Mouse (Mus musculus) CD8-positive naive resting alpha-beta T cell, adult 2 months (primary cell): Measurements from ENCODE around the gene Usp45.

Experiments used
- DNase-seq, 2 experiments: peaks; one replicate each; pipeline ENCODE4 v3.0.0; 2022; ENCODE audit warnings: low read depth in 2 of 2, low spot score in 2 of 2

Gene Usp45

DNA sequence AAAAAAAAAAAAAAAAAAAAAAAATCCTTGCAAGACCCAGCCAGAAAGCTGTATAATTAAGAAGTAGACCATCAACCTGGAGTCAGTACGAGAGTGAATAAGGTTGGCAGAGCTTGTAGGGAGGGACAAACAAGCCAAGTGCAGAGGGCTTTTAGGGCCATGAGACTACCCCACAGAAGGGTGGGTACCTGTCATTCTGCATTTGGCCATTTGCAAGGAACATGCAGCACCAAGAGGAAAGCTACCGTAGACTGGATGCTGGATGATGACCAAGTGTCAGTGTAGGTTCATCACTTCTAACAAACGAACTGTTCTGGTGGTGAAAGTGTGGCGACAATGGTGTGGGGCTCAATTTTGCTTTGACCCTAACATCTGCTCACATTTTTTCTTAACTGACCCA is 22.9 kb downstream of the Usp45 start:
- no peak for DNase-seq

DNA sequence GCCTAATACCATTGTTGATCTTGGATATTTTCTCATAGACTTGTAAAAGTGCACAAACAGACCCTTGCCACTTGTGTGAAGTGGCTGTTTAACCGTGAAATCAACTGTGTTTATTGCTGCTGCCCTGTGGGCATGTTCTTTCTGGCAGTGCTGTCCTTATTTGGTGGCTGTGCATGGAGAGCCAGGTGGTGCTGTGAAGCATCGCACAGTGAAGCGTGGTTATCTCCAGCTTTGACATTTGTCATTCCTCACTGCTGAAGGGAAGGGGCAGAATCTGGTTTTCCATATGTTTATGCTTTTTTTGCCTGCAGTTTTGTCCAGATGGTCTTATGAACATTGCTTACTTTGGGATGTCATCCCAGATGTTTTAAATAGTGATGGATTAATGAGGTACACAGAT is 26.7 kb downstream of the Usp45 start:
- no peak for DNase-seq

DNA sequence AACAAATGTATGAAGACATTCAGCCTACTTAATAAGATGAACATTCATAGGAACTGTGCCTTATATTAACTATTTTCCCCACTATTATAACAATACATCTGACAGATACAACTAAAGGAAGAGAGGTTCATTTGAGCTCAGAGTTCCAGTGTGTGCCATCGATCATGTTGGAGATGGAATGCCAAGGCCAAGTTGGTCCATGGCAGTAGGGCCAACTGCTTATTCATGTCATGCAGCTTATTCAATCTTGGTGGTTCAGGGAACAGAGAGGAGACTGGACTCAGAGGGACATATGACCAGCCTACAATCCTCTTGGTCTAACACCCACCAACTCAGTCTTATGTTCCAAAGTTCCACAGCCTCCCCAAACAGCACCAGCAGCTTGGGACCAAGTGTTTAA is 34.1 kb downstream of the Usp45 start:
- DNase-seq: no peak

DNA sequence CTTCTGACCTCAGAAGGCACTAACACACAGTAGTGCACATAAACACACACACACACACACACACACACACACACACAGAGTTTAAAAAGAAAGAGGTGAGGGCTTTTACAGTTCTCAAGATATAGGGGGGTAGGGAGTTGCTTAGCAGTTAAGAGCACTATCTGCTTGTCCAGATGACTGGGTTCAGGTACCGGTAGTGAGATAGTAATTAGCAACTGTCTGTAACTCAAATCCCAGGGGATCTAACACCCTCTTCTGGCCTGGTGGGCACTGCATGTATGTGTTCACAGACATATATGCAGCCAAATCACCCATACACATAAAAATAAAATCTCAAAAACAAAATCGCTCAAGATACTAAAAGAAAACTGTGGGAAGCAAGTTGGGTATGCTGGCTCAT is 34.7 kb downstream of the Usp45 start:
- DNase-seq: no peak

DNA sequence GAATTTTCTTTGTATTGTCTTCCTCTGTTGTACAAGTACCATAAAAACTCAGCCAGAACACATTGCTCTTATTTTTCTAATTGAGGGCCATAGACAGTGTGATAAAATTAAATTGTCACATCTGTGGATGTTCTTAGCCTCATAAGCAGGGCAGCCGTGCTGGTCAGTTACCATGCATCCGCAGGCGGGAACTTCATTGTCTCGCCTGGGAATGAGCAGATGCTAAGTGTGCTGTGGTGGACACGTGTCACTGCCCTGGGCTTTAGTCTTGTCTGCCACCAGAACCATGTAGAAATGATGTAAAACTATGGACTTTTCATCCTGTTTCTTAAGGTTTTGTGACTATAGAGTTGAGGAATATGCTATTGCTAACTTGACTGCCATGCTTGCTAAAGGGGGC is 40.2 kb downstream of the Usp45 start:
- no peak for DNase-seq

DNA sequence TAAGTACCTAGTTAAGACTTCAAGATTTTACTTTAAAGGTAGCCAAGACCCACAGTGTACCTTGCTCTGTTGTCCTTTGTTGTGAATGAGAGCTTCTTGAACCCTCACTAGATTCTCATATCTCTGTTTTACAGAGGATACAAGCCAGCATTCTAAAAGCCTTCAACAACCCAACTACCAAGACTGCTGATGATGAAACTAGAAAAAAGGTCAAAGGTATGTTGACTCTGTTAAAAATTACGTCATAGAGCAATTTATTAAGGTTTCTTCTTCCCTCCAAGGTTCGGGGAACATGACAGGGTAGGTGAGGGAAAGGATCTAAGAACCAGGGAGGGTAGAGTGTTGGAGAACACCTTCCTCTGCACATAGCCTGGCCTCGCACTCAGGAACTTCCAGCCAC is 43.7 kb downstream of the Usp45 start:
- DNase-seq: no peak

DNA sequence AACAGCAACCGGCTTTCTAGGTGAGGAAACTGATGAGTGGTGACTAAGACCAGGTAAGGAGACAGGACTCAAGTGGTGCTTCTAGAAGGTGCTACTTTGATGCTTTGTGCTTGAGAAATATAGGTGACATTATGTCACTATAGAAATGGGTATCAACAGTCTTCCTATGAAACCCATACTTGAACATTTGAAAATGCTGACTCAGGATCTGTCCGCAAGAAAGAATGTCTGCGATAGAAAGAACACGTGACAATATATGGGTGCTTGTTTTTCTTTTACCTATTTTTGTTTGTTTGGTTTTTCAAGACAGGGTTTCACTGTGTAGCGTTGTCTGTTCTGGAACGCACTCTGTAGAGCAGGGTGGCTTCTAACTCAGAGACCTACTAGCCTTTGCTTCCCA is 45.7 kb downstream of the Usp45 start:
- no peak for DNase-seq

DNA sequence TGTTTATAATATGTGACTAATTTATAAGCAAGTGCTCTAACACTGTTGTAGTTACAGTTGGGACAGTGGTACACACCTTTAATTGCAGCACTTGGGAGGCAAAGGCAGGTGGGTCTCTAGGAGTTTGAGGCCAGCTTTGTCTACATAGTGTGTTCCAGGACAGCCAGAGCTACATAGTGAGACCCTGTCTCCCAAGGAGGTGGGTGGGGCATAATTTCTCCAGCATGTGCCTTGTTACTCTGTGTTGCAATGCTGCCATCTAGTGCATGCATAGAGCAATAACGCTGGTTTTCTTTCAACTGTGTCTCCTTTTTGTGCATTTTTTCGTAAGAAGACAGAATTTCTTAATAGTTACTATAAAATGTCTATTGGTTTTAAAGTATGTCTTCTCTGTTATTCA is 47.1 kb downstream of the Usp45 start:
- peak; percentile 7 to 36 for DNase-seq

DNA sequence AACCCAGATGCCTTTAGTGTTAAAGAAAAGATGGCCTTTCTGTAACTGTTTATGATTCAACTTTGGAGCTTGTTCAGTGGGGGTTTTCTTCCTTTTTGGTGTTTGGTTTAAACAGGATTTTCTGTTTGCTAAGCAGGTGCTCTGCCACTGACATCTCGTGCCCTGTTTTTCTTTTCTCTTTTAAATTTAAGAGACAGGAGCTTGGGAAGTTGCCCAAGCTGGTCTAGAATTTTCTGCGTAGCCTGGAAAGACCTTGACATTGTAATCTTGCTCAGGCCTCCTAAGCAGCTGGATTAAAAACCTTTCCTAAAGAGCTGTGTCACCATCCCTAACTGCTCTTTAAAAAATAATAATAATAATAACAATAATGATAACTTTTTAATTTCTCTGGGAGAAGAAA is 59.7 kb downstream of the Usp45 start:
- DNase-seq: no peak

DNA sequence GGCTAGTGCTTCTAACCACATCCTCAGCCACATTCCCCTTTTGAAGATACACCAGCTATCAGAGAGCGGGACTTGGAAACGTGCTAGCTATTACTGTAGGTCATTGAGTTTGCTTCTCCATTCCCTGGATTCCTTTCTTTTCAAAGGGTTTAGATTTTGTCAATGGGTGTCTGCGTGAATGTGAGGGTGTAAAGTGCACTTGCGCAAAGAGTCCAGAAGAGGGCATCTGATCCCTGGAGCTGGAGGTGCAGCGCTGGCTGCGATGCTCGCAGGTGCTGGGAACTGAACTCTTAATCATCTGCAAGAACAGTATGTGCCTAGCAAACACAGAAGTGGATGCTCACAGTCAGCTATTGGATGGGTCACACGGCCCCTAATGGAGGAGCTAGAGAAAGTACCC is 65.9 kb downstream of the Usp45 start:
- no peak for DNase-seq

DNA sequence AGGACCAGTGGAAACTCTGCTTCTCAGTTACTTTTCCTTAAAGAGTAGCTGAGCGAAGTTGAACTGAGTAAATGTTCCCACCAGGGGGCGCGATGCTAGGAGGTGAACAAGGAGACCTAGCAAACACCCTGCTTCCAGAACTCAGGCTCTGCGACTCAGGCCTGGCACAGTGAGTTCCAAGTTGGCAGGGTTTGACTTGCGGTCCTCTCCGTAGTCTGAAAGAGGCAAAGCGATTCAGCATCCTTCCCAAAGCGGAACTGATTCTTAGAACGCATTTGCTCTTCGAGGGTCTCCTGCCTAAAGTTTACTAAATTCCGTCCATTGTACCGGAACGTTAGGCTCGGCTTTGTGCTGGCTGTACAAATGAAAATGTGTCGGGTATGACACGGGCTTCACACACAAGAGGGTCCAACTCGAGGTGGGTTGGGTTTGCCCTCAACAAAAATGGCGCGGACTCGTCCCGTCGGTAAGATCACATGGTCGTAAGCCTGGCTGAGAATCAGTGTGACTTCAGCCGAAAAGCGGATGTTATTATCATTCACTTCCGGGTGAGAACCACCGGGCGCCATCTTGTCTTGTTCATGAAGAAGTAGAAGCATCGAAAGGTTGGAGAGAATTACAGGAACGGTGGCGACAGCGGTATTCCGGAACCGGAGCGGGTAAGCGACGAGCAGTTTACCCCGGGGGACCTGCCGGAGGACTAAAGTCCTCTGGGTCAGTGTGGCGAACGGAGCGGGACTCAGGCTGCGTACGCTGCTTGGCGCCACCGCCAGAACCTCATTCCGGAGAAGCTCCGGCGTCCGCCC is 80.7 kb downstream of the Usp45 start, which contains the start of gene Pnisr:
Pnisr (plus strand) TSS at position 103 of the 806 bp plus-strand sequence.
- DNase-seq: peak; percentile 89 to 91

DNA sequence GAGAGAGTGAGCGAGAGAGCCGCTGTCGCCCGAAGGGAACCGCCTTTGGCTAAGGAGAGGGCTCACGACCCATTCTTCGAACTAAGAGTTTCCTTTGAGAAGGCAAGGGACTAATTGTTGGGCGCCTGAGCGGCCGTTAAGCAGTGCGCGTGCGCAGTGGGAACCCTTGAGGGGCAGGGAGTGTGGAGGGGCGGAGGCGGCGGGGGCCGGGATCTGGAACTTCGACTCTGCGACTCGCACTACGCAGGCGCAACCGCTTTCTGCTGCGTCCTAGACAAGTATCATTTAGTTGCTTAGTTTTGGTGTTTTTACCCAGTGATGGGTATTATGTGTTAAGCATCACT is 81.3 kb downstream of the Usp45 start:
- peak; percentile 78 to 84 for DNase-seq

DNA sequence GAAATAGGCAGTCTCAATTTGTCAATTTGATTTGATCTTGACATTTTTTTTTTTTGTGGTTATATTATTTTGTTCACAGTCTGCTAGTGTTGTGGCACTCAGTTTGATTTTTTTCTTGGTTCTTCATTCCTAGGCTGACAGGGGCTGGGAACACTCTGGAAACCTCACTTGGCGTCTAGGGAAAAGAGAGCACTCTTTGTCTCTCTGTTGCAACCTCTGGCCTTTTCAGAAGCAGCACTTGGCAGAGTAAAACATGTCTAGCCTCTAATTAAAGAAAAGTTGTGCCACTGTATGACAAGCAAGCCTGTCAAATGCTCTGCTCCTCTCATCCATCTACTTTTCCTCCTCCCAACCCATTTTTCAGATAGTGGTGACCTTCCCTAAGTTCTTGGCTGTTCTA is 90.5 kb downstream of the Usp45 start:
- no peak for DNase-seq

DNA sequence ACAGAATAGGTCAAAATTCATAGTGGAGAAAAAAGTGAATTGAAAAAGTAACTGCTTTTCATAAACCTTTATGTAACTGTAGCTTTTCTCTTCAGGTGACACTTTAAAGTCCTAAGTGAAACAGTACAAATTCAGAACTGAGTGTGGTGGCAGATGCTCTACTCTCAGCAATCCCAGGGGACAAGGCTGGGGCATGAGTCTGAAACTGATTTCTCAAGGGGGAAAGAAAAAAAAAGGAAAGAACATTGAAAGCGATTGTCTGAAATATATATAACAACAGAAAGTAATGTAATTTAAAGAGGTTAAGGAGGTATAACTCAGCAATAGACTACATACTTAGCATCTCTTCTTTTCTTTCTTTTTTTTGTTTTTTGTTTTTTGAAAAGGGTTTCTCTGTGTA is 98.3 kb downstream of the Usp45 start:
- no peak for DNase-seq

DNA sequence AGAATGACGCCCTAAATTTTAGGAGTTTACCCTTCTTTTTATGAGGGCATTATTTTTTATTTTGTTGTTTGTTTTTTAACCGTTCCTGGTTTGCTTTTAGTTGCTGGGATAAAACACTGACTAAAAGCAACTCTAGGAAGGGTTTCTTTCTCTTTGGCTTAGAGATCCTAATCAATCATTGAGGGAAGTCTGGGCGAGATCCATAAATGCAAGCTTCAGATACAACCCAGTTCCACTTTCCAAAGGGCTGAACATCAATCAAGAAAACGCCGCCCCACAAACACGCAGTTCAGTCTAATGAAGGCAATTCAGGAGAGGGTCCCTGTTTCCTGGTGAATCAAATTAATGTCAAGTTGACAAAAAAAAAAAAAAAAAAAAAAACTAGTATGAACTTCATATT is 111.8 kb downstream of the Usp45 start:
- no peak for DNase-seq

DNA sequence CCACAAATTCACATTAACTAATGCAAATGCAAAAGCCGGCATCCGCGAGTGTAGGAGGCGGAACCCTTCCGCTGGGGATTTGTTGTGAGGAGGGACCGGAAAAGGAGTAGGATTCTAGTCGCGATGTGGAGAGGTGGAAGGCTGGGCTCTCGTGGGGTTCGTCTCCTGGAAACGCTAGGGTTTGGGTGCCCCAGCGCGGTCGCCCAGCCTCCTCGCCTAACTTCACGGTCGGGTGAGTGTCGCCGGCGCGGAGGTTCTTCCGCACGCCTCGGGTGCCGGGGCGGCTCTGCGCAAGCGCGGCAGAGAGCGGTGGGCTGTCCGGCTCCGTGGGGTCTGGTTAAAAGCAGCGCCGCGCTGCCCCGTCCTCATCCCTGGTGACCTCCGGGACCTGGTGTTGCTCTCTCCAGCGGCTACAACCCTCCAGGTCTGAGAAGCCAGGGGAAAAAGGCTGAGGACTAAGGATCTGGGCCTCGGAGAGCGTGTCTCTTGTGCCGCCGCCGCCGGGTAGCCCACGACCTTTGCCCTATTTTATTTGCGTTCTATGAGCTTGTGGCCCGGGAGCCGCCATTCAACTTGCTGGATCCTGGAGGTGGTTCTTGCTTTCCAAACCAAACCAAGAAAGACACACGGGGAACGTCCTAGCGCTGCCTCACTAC is 112.7 kb downstream of the Usp45 start, which contains the start of gene Coq3:
Coq3 (plus strand) TSS at position 109 of the 656 bp plus-strand sequence.
- DNase-seq: peak; percentile 73 to 75

DNA sequence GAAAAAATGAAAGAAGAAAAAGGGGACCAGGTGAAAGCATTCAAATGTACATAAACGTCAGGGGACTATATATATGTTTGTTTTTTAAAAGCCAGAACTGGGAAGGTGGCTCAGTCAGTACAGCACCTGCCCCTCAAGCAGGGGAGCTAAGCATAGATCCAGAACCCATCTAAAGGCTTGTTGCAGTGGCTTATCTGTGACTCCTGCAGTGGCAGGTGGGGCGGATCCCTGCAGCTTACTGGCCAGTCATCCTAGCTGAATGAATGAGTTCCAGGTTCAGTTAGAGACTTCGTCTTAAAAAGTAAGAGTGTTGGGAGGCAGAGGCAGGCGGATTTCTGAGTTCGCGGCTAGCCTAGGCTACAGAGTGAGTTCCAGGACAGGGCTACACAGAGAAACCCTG is 115.8 kb downstream of the Usp45 start:
- no peak for DNase-seq

DNA sequence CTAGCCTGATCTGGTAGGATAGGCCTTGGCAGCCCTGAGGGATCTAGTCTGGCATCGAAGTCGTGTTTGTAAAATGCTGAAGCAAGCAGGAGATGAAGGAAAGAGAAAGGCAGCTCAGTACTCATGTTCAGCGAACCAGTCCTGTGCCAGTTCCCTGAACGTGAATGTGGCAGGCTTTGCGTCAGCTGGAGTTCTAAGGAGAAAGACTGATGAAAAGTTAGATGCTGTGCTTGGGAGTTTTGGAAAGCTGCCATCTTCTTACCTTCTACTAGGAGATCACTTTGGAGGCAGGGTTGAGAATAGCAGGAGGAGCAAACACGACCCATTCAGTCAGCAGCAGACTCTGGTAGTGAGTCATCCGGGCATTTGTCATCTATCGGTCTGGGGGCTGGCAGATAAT is 118.9 kb downstream of the Usp45 start:
- no peak for DNase-seq
